Mouse (Mus musculus): ENCODE results near the gene Mkrn1. TPM values are rescaled to one million over a fixed set of nuclear protein-coding genes. Genes with fewer than 3 reads are reported as not detected.
A peak's percentile ranks its signal among the peaks of the same experiment; 100 is the strongest.
"Not testable (repeated sequence)": the region's sequence is repeated elsewhere in the genome, so short reads cannot be mapped to it uniquely, and the experiment has no call there.

Gene Mkrn1
- polyA plus RNA-seq, 1 experiment from 2014 or later, result 243 TPM

- Histone ChIP-seq H3K27me3 (replicated peaks; ENCODE audit: control insufficient read depth, insufficient read depth, low read length) (no peaks in the 10 kb centered on the region), H3K27ac (ENCODE audit: low read depth, low read length) (no peak overlapping the region), H3K9ac (ENCODE audit: low read depth, low read length) (no peak overlapping the region), H3K9me3 (ENCODE audit: control insufficient read depth, low read length) (no peaks in the 10 kb centered on the region), H3K4me2 (ENCODE audit: low read length) (no peak overlapping the region), H3K4me3 (ENCODE audit: low read length) (no peak overlapping the region), H3K36me3 (ENCODE audit: control insufficient read depth, insufficient read depth, low read length) (no peaks in the 10 kb centered on the region), H3K4me1 (ENCODE audit: control insufficient read depth, insufficient read depth, low read depth, low read length) (no peaks in the 10 kb centered on the region)
- WGBS, result 94% methylated on average over 4 of the region's 4 CpGs
- no peak for ATAC-seq
These were observed 30.3 kb upstream of the Mkrn1 start for GRCm38 (mm10) chr6:39450580-39450979.

- Histone ChIP-seq H3K27ac (ENCODE audit: low read depth, low read length) (no peak overlapping the region), H3K4me2 (ENCODE audit: low read length) (no peak overlapping the region), H3K9me3 (ENCODE audit: control insufficient read depth, low read length) (no peaks in the 10 kb centered on the region), H3K4me1 (ENCODE audit: control insufficient read depth, insufficient read depth, low read depth, low read length) (no peaks in the 10 kb centered on the region), H3K36me3 (ENCODE audit: control insufficient read depth, insufficient read depth, low read length) (no peaks in the 10 kb centered on the region), H3K27me3 (replicated peaks; ENCODE audit: control insufficient read depth, insufficient read depth, low read length) (no peaks in the 10 kb centered on the region), H3K9ac (ENCODE audit: low read depth, low read length) (no peak overlapping the region), H3K4me3 (ENCODE audit: low read length) (no peak overlapping the region)
- ATAC-seq, result no peak
- WGBS, result 57% methylated on average over 4 of the region's 4 CpGs
These were observed 27.3 kb upstream of the Mkrn1 start for GRCm38 (mm10) chr6:39447429-39448185.

- no peaks in the 10 kb centered on the region for H3K36me3 ChIP-seq (ENCODE audit: control insufficient read depth, insufficient read depth, low read length)
- no peak for ATAC-seq
- H3K27ac ChIP-seq (ENCODE audit: low read depth, low read length), result no peak overlapping the region
- peak overlapping the region; percentile 18; the same call in 1 of the 2 replicates for H3K4me3 ChIP-seq (ENCODE audit: low read length)
- H3K9me3 ChIP-seq (ENCODE audit: control insufficient read depth, low read length), result no peaks in the 10 kb centered on the region
- H3K4me1 ChIP-seq (ENCODE audit: control insufficient read depth, insufficient read depth, low read depth, low read length), result no peaks in the 10 kb centered on the region
- H3K9ac ChIP-seq (ENCODE audit: low read depth, low read length), result no peak overlapping the region
- H3K4me2 ChIP-seq (ENCODE audit: low read length), result peak overlapping the region; percentile 42
- H3K27me3 ChIP-seq (replicated peaks; ENCODE audit: control insufficient read depth, insufficient read depth, low read length), result no peaks in the 10 kb centered on the region
- WGBS, result 7% methylated on average over 19 of the region's 19 CpGs
These were observed 25.7 kb upstream of the Mkrn1 start for GRCm38 (mm10) chr6:39445801-39446572.

GRCm38 (mm10) chr6:39442786-39443287 lies 22.6 kb upstream of the Mkrn1 start:
- no peak overlapping the region for H3K4me3 ChIP-seq (ENCODE audit: low read length)
- H3K9me3 ChIP-seq (ENCODE audit: control insufficient read depth, low read length), result no peaks in the 10 kb centered on the region
- H3K9ac ChIP-seq (ENCODE audit: low read depth, low read length), result no peak overlapping the region
- no peak for ATAC-seq
- no peak overlapping the region for H3K4me2 ChIP-seq (ENCODE audit: low read length)
- H3K36me3 ChIP-seq (ENCODE audit: control insufficient read depth, insufficient read depth, low read length), result no peaks in the 10 kb centered on the region
- H3K4me1 ChIP-seq (ENCODE audit: control insufficient read depth, insufficient read depth, low read depth, low read length), result no peaks in the 10 kb centered on the region
- no peaks in the 10 kb centered on the region for H3K27me3 ChIP-seq (replicated peaks; ENCODE audit: control insufficient read depth, insufficient read depth, low read length)
- no peak overlapping the region for H3K27ac ChIP-seq (ENCODE audit: low read depth, low read length)

- Histone ChIP-seq H3K27ac (ENCODE audit: low read depth, low read length) (no peak overlapping the region), H3K36me3 (ENCODE audit: control insufficient read depth, insufficient read depth, low read length) (no peaks in the 10 kb centered on the region), H3K4me3 (ENCODE audit: low read length) (no peak overlapping the region), H3K9me3 (ENCODE audit: control insufficient read depth, low read length) (no peaks in the 10 kb centered on the region), H3K9ac (ENCODE audit: low read depth, low read length) (no peak overlapping the region), H3K4me1 (ENCODE audit: control insufficient read depth, insufficient read depth, low read depth, low read length) (no peaks in the 10 kb centered on the region), H3K4me2 (ENCODE audit: low read length) (no peak overlapping the region), H3K27me3 (replicated peaks; ENCODE audit: control insufficient read depth, insufficient read depth, low read length) (no peaks in the 10 kb centered on the region)
- no peak for ATAC-seq
These were observed 19.9 kb upstream of the Mkrn1 start for GRCm38 (mm10) chr6:39440207-39440606.

GRCm38 (mm10) chr6:39437519-39437918 lies 17.3 kb upstream of the Mkrn1 start:
- ATAC-seq; H3K27ac ChIP-seq (ENCODE audit: low read depth, low read length); H3K4me3 ChIP-seq (ENCODE audit: low read length); H3K27me3 ChIP-seq (replicated peaks; ENCODE audit: control insufficient read depth, insufficient read depth, low read length); H3K4me2 ChIP-seq (ENCODE audit: low read length); H3K4me1 ChIP-seq (ENCODE audit: control insufficient read depth, insufficient read depth, low read depth, low read length); H3K9me3 ChIP-seq (ENCODE audit: control insufficient read depth, low read length); H3K9ac ChIP-seq (ENCODE audit: low read depth, low read length); H3K36me3 ChIP-seq (ENCODE audit: control insufficient read depth, insufficient read depth, low read length): not testable (repeated sequence)
- 95% methylated on average over 6 of the region's 6 CpGs for WGBS

- no peaks in the 10 kb centered on the region for H3K9me3 ChIP-seq (ENCODE audit: control insufficient read depth, low read length)
- no peak for ATAC-seq
- 68% methylated on average over 5 of the region's 5 CpGs for WGBS
- H3K4me2 ChIP-seq (ENCODE audit: low read length), result no peak overlapping the region
- H3K4me1 ChIP-seq (ENCODE audit: control insufficient read depth, insufficient read depth, low read depth, low read length), result no peaks in the 10 kb centered on the region
- H3K36me3 ChIP-seq (ENCODE audit: control insufficient read depth, insufficient read depth, low read length), result no peaks in the 10 kb centered on the region
- H3K27ac ChIP-seq (ENCODE audit: low read depth, low read length), result no peak overlapping the region
- H3K27me3 ChIP-seq (replicated peaks; ENCODE audit: control insufficient read depth, insufficient read depth, low read length), result no peaks in the 10 kb centered on the region
- no peak overlapping the region for H3K4me3 ChIP-seq (ENCODE audit: low read length)
- H3K9ac ChIP-seq (ENCODE audit: low read depth, low read length), result no peak overlapping the region
These were observed 15.6 kb upstream of the Mkrn1 start for GRCm38 (mm10) chr6:39435875-39436274.

GRCm38 (mm10) chr6:39434886-39435492 lies 14.7 kb upstream of the Mkrn1 start:
- Histone ChIP-seq H3K4me3 (ENCODE audit: low read length) (no peak overlapping the region), H3K27ac (ENCODE audit: low read depth, low read length) (no peak overlapping the region), H3K4me2 (ENCODE audit: low read length) (no peak overlapping the region), H3K27me3 (replicated peaks; ENCODE audit: control insufficient read depth, insufficient read depth, low read length) (no peaks in the 10 kb centered on the region), H3K9ac (ENCODE audit: low read depth, low read length) (no peak overlapping the region), H3K4me1 (ENCODE audit: control insufficient read depth, insufficient read depth, low read depth, low read length) (no peaks in the 10 kb centered on the region), H3K9me3 (ENCODE audit: control insufficient read depth, low read length) (no peaks in the 10 kb centered on the region), H3K36me3 (ENCODE audit: control insufficient read depth, insufficient read depth, low read length) (no peaks in the 10 kb centered on the region)
- no peak for ATAC-seq
- 13% methylated on average over 2 of the region's 2 CpGs for WGBS

Data from hindbrain, embryonic 16.5 days (tissue).